Mouse (Mus musculus) lung, adult 2 months (tissue): ENCODE measurements at regions not wholly inside any gene's neighbourhood (a gene's known extent, or its start where the extent isn't known, plus 50 kb on each side); places are given as distances from the start of the nearest gene placed in this dataset.

ENCODE experiments used
- CTCF ChIP-seq: fragments of 200-500 bp; IDR thresholded peaks from 2 replicates; pipeline ENCODE4 v1.5.1; 2011; ENCODE audit warnings: mild to moderate bottlenecking, low read length, control low read depth; ENCODE audit not compliant: insufficient read depth
- POLR2A ChIP-seq: fragments of 200-500 bp; IDR thresholded peaks from 2 replicates; pipeline ENCODE4 v1.6.1; 2011; ENCODE audit warnings: low read depth, mild to moderate bottlenecking, control low read depth, low read length, borderline replicate concordance; ENCODE audit errors: extremely low read depth

DNA sequence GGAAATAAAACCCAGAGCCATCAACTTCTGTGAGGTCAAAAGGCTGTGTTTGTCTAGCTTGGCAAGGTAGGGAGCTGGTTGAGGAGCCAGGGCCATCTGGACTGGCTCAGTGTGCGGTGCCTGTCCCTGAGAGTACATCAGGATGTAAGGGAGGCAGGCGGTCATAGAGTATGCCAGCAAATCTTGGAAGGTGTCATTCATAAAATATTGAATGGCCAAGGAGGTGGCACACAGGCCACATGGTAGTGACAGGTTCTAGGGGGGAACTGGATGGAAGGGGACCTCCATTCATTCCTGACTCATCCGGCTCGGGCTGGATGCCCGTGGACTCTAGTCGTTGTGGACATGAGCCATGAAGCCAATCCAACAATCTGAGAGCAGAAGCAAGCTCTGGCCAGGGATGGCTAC lies 252.0 kb downstream of the Sipa1l2 start:
- TF ChIP-seq CTCF = no peak
- TF ChIP-seq POLR2A = no peak
